Mouse (Mus musculus) heart, adult 2 months (tissue): ENCODE data around the gene Zfp952.

Experiments used
- CTCF ChIP-seq: fragments of 200-600 bp; IDR thresholded peaks from 2 replicates; pipeline ENCODE4 v1.8.1; 2022; ENCODE audit warnings: antibody characterized with exemption, mild to moderate bottlenecking, moderate library complexity
- EP300 ChIP-seq: fragments of 200-500 bp; IDR thresholded peaks from 2 replicates; pipeline ENCODE4 v1.6.1; 2011; ENCODE audit warnings: low read depth, low read length, control low read depth; ENCODE audit not compliant: insufficient read depth
- POLR2A ChIP-seq: fragments of 200-500 bp; IDR thresholded peaks from 2 replicates; pipeline ENCODE4 v1.6.1; 2011; ENCODE audit warnings: mild to moderate bottlenecking, low read depth, low read length, control low read depth; ENCODE audit not compliant: insufficient read depth

DNA sequence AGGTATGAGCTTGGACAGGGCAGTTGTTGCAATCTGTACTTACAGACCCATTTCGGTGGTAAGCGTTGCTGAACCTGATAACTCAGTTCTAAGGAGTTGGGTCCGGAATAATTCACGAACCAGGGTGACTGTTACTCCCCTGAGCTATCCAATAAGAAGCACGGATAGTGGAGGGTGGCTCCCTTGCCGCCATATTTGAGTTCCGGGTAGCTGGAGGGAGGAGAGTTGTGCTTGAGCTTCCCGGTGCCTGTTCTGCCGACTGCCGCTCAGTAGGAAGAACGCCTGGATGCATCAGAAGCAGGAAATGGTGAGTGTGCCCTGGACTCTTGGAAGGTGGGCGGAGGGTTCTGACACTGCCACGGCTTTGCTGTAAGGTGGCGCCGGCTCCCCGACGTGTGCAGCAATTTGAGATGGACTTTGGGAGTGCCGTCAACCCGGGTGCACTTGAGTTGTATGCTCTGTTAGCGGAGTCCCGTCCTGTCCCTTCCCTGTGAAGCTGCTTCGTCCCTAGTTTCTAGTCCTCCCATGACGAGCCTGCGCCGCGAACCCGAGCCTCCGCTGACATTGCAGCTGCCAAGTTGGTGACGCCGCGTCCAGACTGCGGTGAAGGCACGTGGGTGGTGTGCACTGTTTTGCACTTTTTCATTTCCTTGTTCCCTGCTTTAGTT lies 27.2 kb upstream of the Zfp952 start, which contains the start of gene Zfp472:
- peak; percentile 72 for TF ChIP-seq POLR2A
- no peak for TF ChIP-seq CTCF
- 0 out of 2 replicates have a peak, but pooled peaks have one; percentile 47 for TF ChIP-seq EP300
